30 mouse cellular contexts compared by ENCODE assay signal in genomic region chrX:167901046-167901445, GRCm38 (mm10).
"Had no signal": no experiment of that assay in that cellular context is flagged by ENCODE, and none has a peak within 500 bp of the region (broad histone marks: within the 10 kb centered on the region; RNA-seq: fewer than 3 reads in every experiment).

No protein-coding gene starts in this region.

- DNase-seq: heart, adult 18-20 months; heart, adult 2 months; heart, postnatal 10 days; heart, postnatal 14 days; heart, postnatal 36 days; heart, postnatal 4 days; kidney, adult 18-20 months; kidney, postnatal 10 days; kidney, postnatal 14 days; layer of hippocampus, adult 9-11 months; layer of hippocampus, postnatal 36 days had no signal

- H3K4me3 ChIP-seq: heart, adult 2 months; heart, embryonic 10.5 days; heart, embryonic 12.5 days; heart, embryonic 13.5 days; heart, embryonic 15.5 days; hindbrain, embryonic 10.5 days; hindbrain, embryonic 12.5 days; hindbrain, embryonic 13.5 days; hindbrain, embryonic 15.5 days; intestine, embryonic 15.5 days; layer of hippocampus, adult 2 months; left cerebral cortex, adult 2 months had no signal

- H3K27ac ChIP-seq: heart, adult 2 months; heart, embryonic 10.5 days; heart, embryonic 13.5 days; heart, embryonic 15.5 days; hindbrain, embryonic 10.5 days; hindbrain, embryonic 12.5 days; hindbrain, embryonic 13.5 days; hindbrain, embryonic 14.5 days; hindbrain, embryonic 15.5 days; hindbrain, postnatal 0 days; intestine, embryonic 15.5 days; kidney, postnatal 0 days; layer of hippocampus, adult 2 months; left cerebral cortex, adult 2 months had no signal

- H3K36me3 ChIP-seq: heart, embryonic 10.5 days; heart, embryonic 12.5 days; heart, embryonic 13.5 days; heart, embryonic 15.5 days; hindbrain, embryonic 10.5 days; hindbrain, embryonic 12.5 days; hindbrain, embryonic 13.5 days; hindbrain, embryonic 15.5 days; intestine, embryonic 15.5 days had no signal

- H3K9me3 ChIP-seq: heart, embryonic 10.5 days; heart, embryonic 12.5 days; heart, embryonic 13.5 days; heart, embryonic 15.5 days; hindbrain, embryonic 10.5 days; hindbrain, embryonic 12.5 days; hindbrain, embryonic 13.5 days; hindbrain, embryonic 15.5 days; intestine, embryonic 15.5 days had no signal

- H3K4me2 ChIP-seq: heart, embryonic 11.5 days; heart, embryonic 12.5 days; heart, embryonic 13.5 days; heart, embryonic 15.5 days; hindbrain, embryonic 12.5 days; hindbrain, embryonic 13.5 days; hindbrain, embryonic 14.5 days; hindbrain, embryonic 15.5 days; intestine, embryonic 15.5 days had no signal

- H3K9ac ChIP-seq: heart, embryonic 12.5 days; heart, embryonic 13.5 days; heart, embryonic 15.5 days; hindbrain, embryonic 12.5 days; hindbrain, embryonic 13.5 days; hindbrain, embryonic 14.5 days; hindbrain, embryonic 15.5 days; intestine, embryonic 15.5 days had no signal

- H3K27me3 ChIP-seq: heart, embryonic 12.5 days; heart, embryonic 15.5 days; intestine, embryonic 15.5 days had no signal

- H3K4me1 ChIP-seq: heart, embryonic 10.5 days; heart, embryonic 12.5 days; heart, embryonic 13.5 days; heart, embryonic 15.5 days; hindbrain, embryonic 10.5 days; hindbrain, embryonic 12.5 days; hindbrain, embryonic 13.5 days; hindbrain, embryonic 15.5 days; intestine, embryonic 15.5 days had no signal

- ATAC-seq: hindbrain, embryonic 16.5 days; hindbrain, postnatal 0 days; inflammation-experienced regulatory T-cells, adult 6 months; intestine, embryonic 15.5 days; intestine, embryonic 16.5 days; intestine, postnatal 0 days had no signal
